Comparison of ENCODE assay signal across 28 mouse cellular contexts in genomic region chr13:24693312-24693711, GRCm38 (mm10). TPM values are rescaled to one million over a fixed set of nuclear protein-coding genes. Genes with fewer than 3 reads are reported as not detected.
"Had no signal": no experiment of that assay in that cellular context is flagged by ENCODE, and none has a peak within 500 bp of the region (broad histone marks: within the 10 kb centered on the region; RNA-seq: fewer than 3 reads in every experiment).

No protein-coding gene starts in this region.

- H3K27ac ChIP-seq: liver, embryonic 13.5 days; liver, embryonic 15.5 days; lung, embryonic 15.5 days; macrophage; midbrain, embryonic 13.5 days; midbrain, embryonic 15.5 days; neural tube, embryonic 13.5 days; neural tube, embryonic 15.5 days had no signal

- H3K4me2 ChIP-seq: liver, embryonic 11.5 days; liver, embryonic 13.5 days; liver, embryonic 15.5 days; lung, embryonic 15.5 days; midbrain, embryonic 11.5 days; midbrain, embryonic 13.5 days; midbrain, embryonic 15.5 days; neural tube, embryonic 13.5 days; neural tube, embryonic 15.5 days had no signal

- H3K27me3 ChIP-seq: liver, embryonic 13.5 days; liver, embryonic 15.5 days; lung, embryonic 15.5 days; megakaryocyte, embryonic 14.5 days; midbrain, embryonic 15.5 days; neural tube, embryonic 13.5 days; neural tube, embryonic 15.5 days had no signal

- H3K9ac ChIP-seq: liver, embryonic 13.5 days; liver, embryonic 15.5 days; liver, postnatal 0 days; lung, embryonic 15.5 days; midbrain, embryonic 13.5 days; midbrain, embryonic 15.5 days; neural tube, embryonic 13.5 days; neural tube, embryonic 15.5 days had no signal

- H3K4me1 ChIP-seq: liver, embryonic 13.5 days; liver, embryonic 15.5 days; lung, embryonic 15.5 days; midbrain, embryonic 13.5 days; midbrain, embryonic 15.5 days; neural tube, embryonic 13.5 days; neural tube, embryonic 15.5 days had no signal

- H3K9me3 ChIP-seq: liver, embryonic 13.5 days; liver, embryonic 15.5 days; lung, embryonic 15.5 days; megakaryocyte, embryonic 14.5 days; midbrain, embryonic 13.5 days; midbrain, embryonic 15.5 days; neural tube, embryonic 13.5 days; neural tube, embryonic 15.5 days had no signal

- DNase-seq: liver; liver, embryonic 13.5 days; liver, postnatal 0 days; retina, postnatal 1 day; right cerebral cortex, adult 18-20 months; right cerebral cortex, postnatal 25 days; right cerebral cortex, postnatal 4 days; spleen, adult 18-20 months; thymus, adult 18-20 months; thymus, postnatal 14 days; thymus, postnatal 36 days had no signal

- H3K36me3 ChIP-seq: liver, embryonic 13.5 days; liver, embryonic 15.5 days; lung, embryonic 15.5 days had no signal

- H3K4me3 ChIP-seq: liver, embryonic 13.5 days; liver, embryonic 15.5 days; lung, embryonic 15.5 days; megakaryocyte, embryonic 14.5 days; midbrain, embryonic 13.5 days; midbrain, embryonic 15.5 days; myocyte; neural tube, embryonic 13.5 days; neural tube, embryonic 15.5 days had no signal

- ATAC-seq: liver, postnatal 0 days; midbrain, embryonic 13.5 days; midbrain, embryonic 15.5 days had no signal

RNA-seq across cellular contexts. Expression of gene Armh2, which starts 47.7 kb away (rescaled TPM):
- polyA plus RNA-seq: liver, embryonic 11.5 days; liver, embryonic 13.5 days; liver, embryonic 15.5 days; liver, postnatal 0 days; lung, embryonic 15.5 days; macrophage; midbrain, embryonic 13.5 days; midbrain, postnatal 0 days; neural tube, embryonic 11.5 days; neural tube, embryonic 13.5 days; neural tube, embryonic 15.5 days; small intestine, adult 2 months; stomach, embryonic 14.5 days; stomach, embryonic 16.5 days; thymus, postnatal 0 days had no signal
